Mouse (Mus musculus) CD8-positive naive resting alpha-beta T cell, adult 2 months (primary cell): Measurements from ENCODE around the gene 4931414P19Rik.
A peak's percentile ranks its signal among the peaks of the same experiment; 100 is the strongest.

ENCODE experiments used
- DNase-seq, 2 experiments: peaks; one replicate each; pipeline ENCODE4 v3.0.0; 2022; ENCODE audit warnings: low read depth in 2 of 2, low spot score in 2 of 2

Gene 4931414P19Rik

GRCm38 (mm10) chr14:54591056-54591455, 14.7 kb downstream of the 4931414P19Rik start:
- DNase-seq = no peak

- peak; percentile 42 to 61 for DNase-seq
These were observed 22.0 kb downstream of the 4931414P19Rik start for GRCm38 (mm10) chr14:54583681-54584338.

GRCm38 (mm10) chr14:54582536-54582935, 23.3 kb downstream of the 4931414P19Rik start:
- DNase-seq = no peak

GRCm38 (mm10) chr14:54579638-54580037, 26.2 kb downstream of the 4931414P19Rik start:
- no peak for DNase-seq

- DNase-seq = peak; percentile 34 to 58
These were observed 27.7 kb downstream of the 4931414P19Rik start for GRCm38 (mm10) chr14:54578063-54578462.

- no peak for DNase-seq
These were observed 28.5 kb downstream of the 4931414P19Rik start, which contains the start of gene Ajuba for GRCm38 (mm10) chr14:54577089-54577982. Gene Ajuba, minus strand, starts transcription at chr14:54577558.

- no peak for DNase-seq
These were observed 29.3 kb downstream of the 4931414P19Rik start for GRCm38 (mm10) chr14:54576241-54577088.

- DNase-seq = no peak
These were observed 30.2 kb downstream of the 4931414P19Rik start for GRCm38 (mm10) chr14:54575631-54576030.

- no peak for DNase-seq
These were observed 30.8 kb downstream of the 4931414P19Rik start for GRCm38 (mm10) chr14:54575031-54575430.

GRCm38 (mm10) chr14:54574253-54574652, 31.5 kb downstream of the 4931414P19Rik start:
- no peak for DNase-seq

GRCm38 (mm10) chr14:54572790-54573736, 32.7 kb downstream of the 4931414P19Rik start:
- no peak for DNase-seq

GRCm38 (mm10) chr14:54572122-54572521, 33.7 kb downstream of the 4931414P19Rik start:
- no peak for DNase-seq

GRCm38 (mm10) chr14:54569451-54570392, 36.1 kb downstream of the 4931414P19Rik start:
- DNase-seq = no peak

GRCm38 (mm10) chr14:54568694-54569414, 36.9 kb downstream of the 4931414P19Rik start:
- DNase-seq = peak; percentile 35 to 61

- DNase-seq = no peak
These were observed 45.1 kb downstream of the 4931414P19Rik start for GRCm38 (mm10) chr14:54560527-54561242.

GRCm38 (mm10) chr14:54557330-54557729, 48.5 kb downstream of the 4931414P19Rik start:
- DNase-seq = no peak

- DNase-seq = peak; percentile 58 to 76
These were observed 51.6 kb downstream of the 4931414P19Rik start, which contains the start of gene Haus4 for GRCm38 (mm10) chr14:54553975-54554769. Gene Haus4, minus strand, starts transcription at chr14:54554616.
